Mouse (Mus musculus): ENCODE results near the gene Slc22a23. TPM values are rescaled to one million over a fixed set of nuclear protein-coding genes. Genes with fewer than 3 reads are reported as not detected.

Gene Slc22a23
- polyA plus RNA-seq, 1 experiment from 2014 or later: 8.4 TPM

DNA sequence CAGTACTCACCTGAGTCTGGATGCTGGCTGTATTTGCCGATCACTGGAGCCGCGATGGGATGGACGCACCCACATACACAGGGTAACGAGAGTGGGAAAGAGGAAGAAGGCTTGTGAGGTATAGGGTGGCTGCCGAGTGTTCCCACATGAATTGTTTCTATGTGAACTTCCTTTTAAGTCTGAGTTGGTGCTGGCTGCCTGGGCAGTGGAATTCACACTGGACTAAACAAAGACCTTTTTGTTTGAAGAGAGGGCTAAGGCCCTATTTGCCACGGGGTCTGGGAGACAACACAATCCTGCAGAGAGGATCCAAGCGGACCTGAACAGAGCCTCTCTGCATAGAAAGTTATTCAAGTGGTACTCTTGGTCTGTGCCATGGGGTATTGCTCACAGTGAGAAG lies 151.6 kb downstream of the Slc22a23 start:
- peak overlapping the region; percentile 80 for H3K27ac ChIP-seq

DNA sequence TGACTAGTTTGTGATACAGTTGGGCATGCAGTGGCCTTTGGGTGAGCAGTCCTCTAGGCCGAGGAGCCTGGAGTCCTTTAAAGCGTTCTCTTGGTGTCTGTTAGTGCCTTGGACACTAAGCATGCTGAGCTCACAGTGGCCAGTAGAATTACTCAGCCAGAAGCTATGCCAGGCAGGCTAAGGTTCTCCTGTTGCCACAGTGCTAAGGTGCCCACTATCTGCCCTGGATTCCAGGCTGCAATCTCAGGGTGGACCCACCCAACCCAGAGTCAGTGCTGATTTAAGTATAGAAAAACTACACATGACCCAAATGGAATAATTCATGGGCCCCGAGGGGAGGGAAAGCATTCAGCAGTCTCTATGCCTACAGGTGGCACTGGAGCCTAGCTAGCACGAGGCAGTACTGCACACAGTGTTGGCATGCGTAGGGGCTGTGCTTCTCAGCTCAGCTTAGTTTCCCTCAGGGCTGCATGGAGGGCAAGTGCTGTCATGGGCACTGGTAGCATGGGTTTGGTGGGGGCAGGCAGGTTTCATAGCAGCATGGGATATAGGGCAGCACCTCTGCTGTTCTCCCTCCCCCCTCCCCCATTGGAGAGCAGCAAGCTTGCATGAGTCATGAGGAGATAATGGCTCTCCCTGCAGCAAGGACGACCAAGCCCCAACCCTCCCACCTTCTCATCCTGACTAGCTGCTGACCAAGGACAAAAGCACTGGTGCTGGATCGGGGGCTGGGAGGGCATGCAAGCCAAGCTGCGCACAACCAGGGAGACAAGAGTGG lies 152.4 kb downstream of the Slc22a23 start:
- Histone ChIP-seq H3K4me1 (replicated peaks) (peaks cover 23% of the 10 kb centered on the region), H3K4me3 (no peak overlapping the region), H3K9me3 (no peaks in the 10 kb centered on the region), H3K27me3 (ENCODE audit: insufficient read depth, poor library complexity, severe bottlenecking) (no peaks in the 10 kb centered on the region), H3K36me3 (peaks cover 70% of the 10 kb centered on the region), H3K27ac (peak overlapping the region; percentile 80)
- 71% methylated on average over 8 of the region's 8 CpGs for WGBS
- DNase-seq (ENCODE audit: low spot score): no peak

More for the DNA sequence above, 151.6 kb downstream of the Slc22a23 start:
- H3K4me3 ChIP-seq: no peak overlapping the region
- no peaks in the 10 kb centered on the region for H3K27me3 ChIP-seq (ENCODE audit: insufficient read depth, poor library complexity, severe bottlenecking)
- H3K36me3 ChIP-seq: peaks cover 78% of the 10 kb centered on the region
- H3K9me3 ChIP-seq: no peaks in the 10 kb centered on the region
- peaks cover 23% of the 10 kb centered on the region for H3K4me1 ChIP-seq (replicated peaks)
- no peak for DNase-seq (ENCODE audit: low spot score)
- WGBS: 43% methylated on average over 8 of the region's 8 CpGs

- Histone ChIP-seq H3K9me3 (no peaks in the 10 kb centered on the region), H3K27me3 (ENCODE audit: insufficient read depth, poor library complexity, severe bottlenecking) (no peaks in the 10 kb centered on the region), H3K36me3 (peaks cover 60% of the 10 kb centered on the region), H3K4me3 (no peak overlapping the region), H3K27ac (no peak overlapping the region), H3K4me1 (replicated peaks) (peaks cover 3% of the 10 kb centered on the region)
- 20% methylated on average over 5 of the region's 5 CpGs for WGBS
- peak; percentile 68 for DNase-seq (ENCODE audit: low spot score)
These were observed 157.4 kb downstream of the Slc22a23 start for GRCm38 (mm10) chr13:34187571-34187970.

- H3K36me3 ChIP-seq: peaks cover 61% of the 10 kb centered on the region
- H3K9me3 ChIP-seq: no peaks in the 10 kb centered on the region
- WGBS: 85% methylated on average over 2 of the region's 2 CpGs
- H3K27ac ChIP-seq: no peak overlapping the region
- no peak overlapping the region for H3K4me3 ChIP-seq
- H3K4me1 ChIP-seq (replicated peaks): no peaks in the 10 kb centered on the region
- DNase-seq (ENCODE audit: low spot score): no peak
- H3K27me3 ChIP-seq (ENCODE audit: insufficient read depth, poor library complexity, severe bottlenecking): no peaks in the 10 kb centered on the region
These were observed 159.6 kb downstream of the Slc22a23 start for GRCm38 (mm10) chr13:34185371-34185770.

GRCm38 (mm10) chr13:34181624-34182023 lies 163.4 kb downstream of the Slc22a23 start:
- WGBS: 90% methylated on average over 5 of the region's 5 CpGs

DNA sequence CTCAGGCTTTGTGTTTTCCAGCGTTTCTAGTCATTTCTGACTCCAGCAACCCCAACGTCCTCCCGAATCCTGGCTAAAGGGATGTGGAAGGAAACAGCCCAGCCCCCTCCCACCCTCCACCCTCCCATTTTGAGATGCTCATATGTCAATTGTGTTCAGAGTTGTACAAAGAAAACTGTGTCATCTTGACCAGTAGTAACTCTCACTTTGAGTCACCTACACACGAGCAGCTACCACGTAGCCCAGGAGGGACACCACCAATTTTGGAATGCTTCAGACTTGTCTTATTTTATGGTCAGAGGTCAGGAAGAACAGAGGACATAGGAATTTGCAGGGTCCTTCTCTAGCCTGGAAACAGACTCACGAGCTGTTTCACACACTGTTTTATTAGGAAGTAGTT lies 171.0 kb downstream of the Slc22a23 start:
- 91% methylated on average over 6 of the region's 6 CpGs for whole genome bisulfite sequencing
- no peaks in the 10 kb centered on the region for H3K27me3 ChIP-seq (ENCODE audit: insufficient read depth, poor library complexity, severe bottlenecking)
- DNase-seq (ENCODE audit: low spot score): no peak
- peaks cover 4% of the 10 kb centered on the region; the same call in 1 of the 2 replicates for H3K9me3 ChIP-seq
- no peaks in the 10 kb centered on the region for H3K4me1 ChIP-seq (replicated peaks)
- H3K27ac ChIP-seq: no peak overlapping the region
- peaks cover 29% of the 10 kb centered on the region for H3K36me3 ChIP-seq
- no peak overlapping the region for H3K4me3 ChIP-seq

More at GRCm38 (mm10) chr13:34181624-34182023, 163.4 kb downstream of the Slc22a23 start:
- H3K27ac ChIP-seq: no peak overlapping the region
- H3K4me1 ChIP-seq (replicated peaks): no peaks in the 10 kb centered on the region
- no peak for DNase-seq (ENCODE audit: low spot score)
- peaks cover 90% of the 10 kb centered on the region for H3K36me3 ChIP-seq
- no peak overlapping the region for H3K4me3 ChIP-seq
- H3K27me3 ChIP-seq (ENCODE audit: insufficient read depth, poor library complexity, severe bottlenecking): no peaks in the 10 kb centered on the region
- H3K9me3 ChIP-seq: no peaks in the 10 kb centered on the region

GRCm38 (mm10) chr13:34163304-34163975 lies 181.5 kb downstream of the Slc22a23 start:
- Histone ChIP-seq H3K4me1 (replicated peaks) (peaks cover 22% of the 10 kb centered on the region), H3K27me3 (ENCODE audit: insufficient read depth, poor library complexity, severe bottlenecking) (no peaks in the 10 kb centered on the region), H3K4me3 (peak overlapping the region; percentile 77), H3K27ac (peak overlapping the region; percentile 95), H3K36me3 (peaks cover 24% of the 10 kb centered on the region), H3K9me3 (peaks cover 10% of the 10 kb centered on the region)
- WGBS: 49% methylated on average over 12 of the region's 12 CpGs
- DNase-seq (ENCODE audit: low spot score): no peak

- Histone ChIP-seq H3K9me3 (peaks cover 10% of the 10 kb centered on the region), H3K4me1 (replicated peaks) (peaks cover 22% of the 10 kb centered on the region), H3K36me3 (peaks cover 24% of the 10 kb centered on the region), H3K4me3 (peak within 1 kb of the TSS; percentile 77), H3K27me3 (ENCODE audit: insufficient read depth, poor library complexity, severe bottlenecking) (no peaks in the 10 kb centered on the region), H3K27ac (peak within 1 kb of the TSS; percentile 95)
- DNase-seq (ENCODE audit: low spot score): peak; percentile 94
- 5% methylated on average over 44 of the region's 44 CpGs for WGBS
These were observed 182.3 kb downstream of the Slc22a23 start, which contains the start of gene Psmg4 for GRCm38 (mm10) chr13:34162491-34163303. TSS of gene Psmg4 (plus strand) at chr13:34162964.

GRCm38 (mm10) chr13:34159926-34160325 lies 185.1 kb downstream of the Slc22a23 start:
- 89% methylated on average over 1 of the region's 1 CpGs for WGBS
- Histone ChIP-seq H3K27me3 (ENCODE audit: insufficient read depth, poor library complexity, severe bottlenecking) (no peaks in the 10 kb centered on the region), H3K36me3 (peaks cover 7% of the 10 kb centered on the region), H3K4me3 (no peak overlapping the region), H3K27ac (no peak overlapping the region), H3K9me3 (no peaks in the 10 kb centered on the region), H3K4me1 (replicated peaks) (peaks cover 32% of the 10 kb centered on the region)
- no peak for DNase-seq (ENCODE audit: low spot score)

DNA sequence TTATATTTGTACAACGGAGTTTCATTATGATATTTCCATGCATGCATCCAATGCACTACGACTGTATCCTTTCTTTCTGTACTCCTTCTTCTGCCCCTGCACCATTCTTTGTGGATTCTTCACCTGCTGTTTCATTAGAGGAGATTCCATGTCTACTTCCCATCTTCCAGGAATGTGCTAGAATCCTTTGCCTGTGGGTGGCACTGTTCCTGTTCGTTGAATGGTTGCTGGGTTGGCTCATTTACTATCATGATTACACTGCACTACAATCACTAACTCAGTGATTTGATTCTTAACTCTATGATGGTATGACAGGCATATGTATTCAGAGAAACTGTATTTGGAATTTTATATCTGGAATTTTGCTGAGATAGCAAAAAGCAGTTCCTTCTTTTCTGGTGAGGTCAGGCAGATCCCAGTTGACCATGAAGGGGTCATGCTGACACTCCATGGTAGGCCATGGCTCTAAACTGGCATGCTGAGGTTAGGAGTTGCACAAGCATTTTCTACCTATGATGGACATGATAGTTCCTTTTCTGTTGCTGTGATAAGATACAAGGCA lies 187.3 kb downstream of the Slc22a23 start:
- Histone ChIP-seq H3K27ac (no peak overlapping the region), H3K4me3 (no peak overlapping the region), H3K9me3 (no peaks in the 10 kb centered on the region), H3K27me3 (ENCODE audit: insufficient read depth, poor library complexity, severe bottlenecking) (no peaks in the 10 kb centered on the region), H3K36me3 (no peaks in the 10 kb centered on the region), H3K4me1 (replicated peaks) (peaks cover 36% of the 10 kb centered on the region)
- WGBS: 91% methylated on average over 3 of the region's 3 CpGs
- no peak for DNase-seq (ENCODE audit: low spot score)

DNA sequence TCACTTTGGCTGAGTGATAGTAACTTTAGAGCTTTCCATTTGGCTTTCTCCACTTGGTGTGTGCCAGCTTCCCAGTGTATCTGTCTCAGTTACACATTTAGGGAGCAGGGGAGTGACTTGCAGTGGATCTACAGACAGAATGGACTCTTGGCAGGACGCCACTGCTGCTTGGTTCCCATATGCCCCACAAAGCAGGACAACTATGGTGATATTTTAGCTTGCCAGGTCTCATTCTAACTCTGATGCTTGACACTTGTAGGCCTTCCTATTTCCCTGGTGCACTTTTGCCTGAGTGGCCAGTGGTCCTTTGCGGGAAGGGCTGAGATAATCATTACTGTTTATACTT lies 188.2 kb downstream of the Slc22a23 start:
- H3K27ac ChIP-seq: peak overlapping the region; percentile 46
- WGBS: 92% methylated on average over 2 of the region's 2 CpGs
- H3K4me1 ChIP-seq (replicated peaks): peaks cover 34% of the 10 kb centered on the region; the same call in 1 of the 2 replicates
- no peaks in the 10 kb centered on the region for H3K9me3 ChIP-seq
- no peak for DNase-seq (ENCODE audit: low spot score)
- H3K4me3 ChIP-seq: no peak overlapping the region
- H3K36me3 ChIP-seq: no peaks in the 10 kb centered on the region
- no peaks in the 10 kb centered on the region for H3K27me3 ChIP-seq (ENCODE audit: insufficient read depth, poor library complexity, severe bottlenecking)

DNA sequence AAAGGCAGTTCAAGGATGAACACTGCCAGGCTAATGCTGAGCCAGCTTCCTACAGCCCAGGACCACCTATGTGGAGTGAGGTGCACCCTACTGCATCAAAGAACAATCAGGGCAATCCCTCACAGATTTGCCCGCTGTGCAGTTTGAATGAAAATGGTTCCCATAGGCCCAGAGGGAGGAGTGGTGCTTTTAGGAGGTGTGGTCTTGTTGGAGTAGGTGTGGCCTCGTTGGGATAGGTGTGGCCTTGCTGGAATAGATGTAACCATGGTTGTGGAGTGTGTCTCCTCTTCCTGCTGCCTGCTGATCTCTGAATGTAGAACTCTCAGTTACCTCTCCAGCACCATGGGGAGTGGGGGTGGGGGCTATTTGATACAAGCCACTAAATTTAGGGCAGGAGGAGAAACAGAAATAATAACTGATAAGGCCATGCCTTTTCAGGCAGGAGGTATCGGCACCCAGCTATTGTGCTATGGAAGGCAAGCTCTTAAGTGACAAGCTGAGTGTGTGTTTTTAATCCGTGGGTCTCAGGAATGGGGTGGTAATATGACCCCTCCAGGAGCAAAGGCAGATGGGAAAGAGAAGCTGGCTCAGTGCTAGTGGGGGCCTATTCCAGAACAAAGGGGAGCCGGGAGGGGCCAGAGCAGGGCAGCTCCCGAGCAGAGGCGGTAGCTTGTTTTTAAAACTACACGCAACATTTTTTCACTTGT lies 188.7 kb downstream of the Slc22a23 start:
- H3K27ac ChIP-seq: peak overlapping the region; percentile 59
- DNase-seq (ENCODE audit: low spot score): no peak

More for the DNA sequence above, 188.7 kb downstream of the Slc22a23 start:
- Histone ChIP-seq H3K4me3 (no peak overlapping the region), H3K36me3 (no peaks in the 10 kb centered on the region), H3K9me3 (no peaks in the 10 kb centered on the region), H3K4me1 (replicated peaks) (peaks cover 34% of the 10 kb centered on the region; the same call in 1 of the 2 replicates), H3K27me3 (ENCODE audit: insufficient read depth, poor library complexity, severe bottlenecking) (no peaks in the 10 kb centered on the region)
- 71% methylated on average over 8 of the region's 8 CpGs for WGBS
